Mouse (Mus musculus): ENCODE results near the gene Mllt1.
"Not testable (repeated sequence)": the region's sequence is repeated elsewhere in the genome, so short reads cannot be mapped to it uniquely, and the experiment has no call there.

Mllt1 gene

DNA sequence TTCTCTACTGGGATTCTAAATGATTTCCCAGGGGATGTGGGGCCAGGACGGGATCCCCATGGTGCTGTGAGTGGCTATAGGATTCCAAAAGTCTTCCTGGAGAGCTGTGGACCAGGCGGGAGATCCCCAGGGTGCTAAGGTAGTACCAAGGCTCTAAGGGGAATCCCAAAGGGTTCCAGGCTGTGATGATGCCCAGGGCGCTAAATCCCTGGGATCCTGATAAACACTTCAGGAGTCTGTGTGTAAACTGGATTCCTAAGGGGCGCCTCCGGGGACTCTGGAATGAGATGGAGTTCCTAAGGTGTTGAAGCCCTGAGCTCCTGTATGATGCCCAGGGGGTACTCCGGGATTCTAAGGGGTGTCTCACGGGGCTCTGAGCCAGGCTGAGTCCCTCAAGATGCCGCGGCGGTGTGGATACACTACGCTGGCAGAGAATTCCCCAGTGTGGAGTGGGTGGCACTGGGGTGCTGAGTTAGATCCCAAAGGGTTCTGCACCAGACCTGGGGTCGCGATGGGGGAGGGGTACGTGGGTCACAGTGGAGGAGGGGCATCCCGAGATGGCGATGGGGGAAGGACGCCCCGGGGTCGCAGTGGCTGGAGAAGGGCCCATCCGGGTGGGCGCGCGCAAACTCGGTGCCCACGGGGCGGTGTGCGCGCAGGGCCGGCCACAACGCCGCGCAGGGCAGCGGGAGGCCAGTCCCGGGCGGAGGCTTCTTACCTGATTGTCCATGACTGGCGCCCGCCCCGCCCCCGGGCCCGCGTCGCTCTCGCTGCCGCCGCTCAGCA lies 477 bp downstream of the Mllt1 start:
- DNase-seq (ENCODE audit: low spot score): peak; percentile 40

DNA sequence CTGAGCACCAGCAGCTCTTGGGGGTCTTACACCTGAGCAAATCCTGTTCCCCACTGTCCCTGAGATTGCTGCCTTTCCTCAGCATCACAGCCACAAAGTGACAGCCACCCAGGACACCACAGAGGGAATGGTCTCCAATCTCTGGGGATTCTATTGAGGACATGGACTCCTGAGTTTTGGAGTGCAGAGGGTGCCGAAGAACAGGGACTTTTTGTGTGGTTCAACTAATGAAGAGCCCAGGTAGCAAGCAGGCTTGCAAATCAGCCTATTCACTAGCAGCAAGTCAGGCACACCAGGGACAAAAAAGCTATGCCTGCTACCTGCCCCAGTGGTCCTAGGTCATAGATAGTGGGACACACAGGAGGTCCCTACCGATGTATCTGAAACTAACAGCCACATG lies 1.8 kb downstream of the Mllt1 start:
- DNase-seq (ENCODE audit: low spot score): no peak

DNA sequence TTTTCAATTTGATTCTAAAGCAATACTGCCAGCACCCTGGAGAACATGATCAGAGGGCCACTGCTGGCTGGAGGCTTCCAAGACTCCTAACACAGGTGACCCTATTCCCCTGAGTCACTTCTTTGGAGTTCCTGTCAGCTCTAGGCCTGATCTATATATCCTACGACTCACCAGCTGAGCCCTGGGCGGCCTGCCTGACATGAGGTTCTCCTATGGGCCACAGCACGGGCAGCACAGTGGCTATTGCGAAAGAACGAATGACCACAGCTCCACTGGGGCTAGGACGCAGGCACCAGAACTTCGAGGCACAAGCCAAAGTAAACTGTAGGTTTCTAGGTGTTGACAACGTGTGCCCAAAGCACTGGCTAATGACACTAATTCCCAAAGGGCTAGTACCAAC lies 5.2 kb downstream of the Mllt1 start:
- no peak for DNase-seq (ENCODE audit: low spot score)

DNA sequence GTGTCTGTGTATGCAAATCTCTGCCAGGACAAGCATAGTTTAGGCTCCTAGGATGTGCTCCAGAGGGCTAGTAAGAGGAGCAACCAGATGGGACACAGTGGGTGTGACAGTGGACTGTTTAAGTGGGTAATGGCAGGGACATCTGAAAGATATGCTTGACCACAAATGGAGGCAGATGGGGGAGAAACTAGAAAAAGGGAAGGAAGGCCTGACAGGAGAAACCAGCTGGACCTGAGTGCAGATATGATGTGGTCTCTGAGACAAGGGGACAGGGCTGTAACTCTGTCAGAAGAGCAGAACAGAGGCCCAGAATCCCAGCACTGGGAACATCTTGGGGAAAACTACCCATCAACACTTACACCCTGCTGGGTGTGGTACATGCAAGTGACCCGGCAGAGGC lies 5.7 kb downstream of the Mllt1 start:
- DNase-seq (ENCODE audit: low spot score): no peak

DNA sequence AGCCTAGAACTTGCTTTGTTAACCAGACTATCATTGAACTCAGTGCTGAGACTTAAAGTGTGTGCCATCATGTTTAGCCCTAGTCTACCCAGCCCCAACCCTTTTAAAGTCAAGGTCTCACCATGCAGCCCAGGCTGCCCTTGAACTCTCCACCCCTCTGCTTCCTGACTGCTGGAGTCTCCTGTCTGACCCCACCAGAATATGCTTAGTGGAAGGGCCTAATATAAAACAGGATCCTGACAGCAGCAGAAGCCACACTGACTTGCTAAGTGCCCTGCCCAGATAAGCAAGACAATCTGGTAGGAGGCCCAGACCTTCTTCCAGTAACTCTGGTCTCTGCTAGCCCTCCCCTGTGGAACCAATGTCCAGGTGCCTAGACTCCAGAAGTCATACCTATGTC lies 6.1 kb downstream of the Mllt1 start:
- DNase-seq (ENCODE audit: low spot score): no peak

DNA sequence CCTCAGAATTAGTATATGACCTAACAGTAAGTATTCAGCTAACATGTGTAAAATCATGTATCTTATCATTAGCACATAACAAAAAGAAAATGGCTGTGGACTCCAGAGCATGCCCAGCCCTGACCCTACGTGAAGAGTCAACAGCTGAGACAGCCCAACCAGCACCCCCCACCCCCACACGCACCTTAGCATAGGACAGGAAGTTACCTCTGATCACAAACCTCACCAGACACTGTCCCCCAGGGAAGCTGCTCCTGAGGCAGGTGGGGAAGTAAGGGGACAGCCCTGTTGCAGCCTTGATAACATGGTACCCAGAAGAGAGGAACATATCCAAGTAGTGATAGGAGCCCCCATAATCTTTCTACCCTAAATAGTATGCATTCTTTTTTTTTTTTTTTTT lies 9.2 kb downstream of the Mllt1 start:
- DNase-seq (ENCODE audit: low spot score): no peak

DNA sequence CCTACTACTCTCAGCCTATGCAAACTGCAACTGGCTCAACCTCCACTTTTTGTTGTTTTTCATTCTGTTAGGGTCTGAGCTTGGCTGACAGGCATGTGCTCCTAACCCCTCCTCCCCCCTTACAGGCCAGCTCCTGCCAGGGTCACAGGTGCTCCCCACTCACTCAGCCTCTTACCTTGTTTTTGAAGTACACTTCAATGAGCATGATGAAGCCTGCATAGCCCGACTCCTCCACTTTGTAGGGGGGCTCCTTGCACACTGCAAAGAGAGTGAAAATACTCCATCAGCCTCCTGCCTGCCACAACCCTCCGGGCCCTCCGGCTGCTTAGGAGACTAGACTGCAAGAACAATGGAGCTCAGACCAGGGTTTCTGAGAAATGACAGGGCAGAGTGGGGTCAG lies 15.5 kb downstream of the Mllt1 start:
- no peak for DNase-seq (ENCODE audit: low spot score)

DNA sequence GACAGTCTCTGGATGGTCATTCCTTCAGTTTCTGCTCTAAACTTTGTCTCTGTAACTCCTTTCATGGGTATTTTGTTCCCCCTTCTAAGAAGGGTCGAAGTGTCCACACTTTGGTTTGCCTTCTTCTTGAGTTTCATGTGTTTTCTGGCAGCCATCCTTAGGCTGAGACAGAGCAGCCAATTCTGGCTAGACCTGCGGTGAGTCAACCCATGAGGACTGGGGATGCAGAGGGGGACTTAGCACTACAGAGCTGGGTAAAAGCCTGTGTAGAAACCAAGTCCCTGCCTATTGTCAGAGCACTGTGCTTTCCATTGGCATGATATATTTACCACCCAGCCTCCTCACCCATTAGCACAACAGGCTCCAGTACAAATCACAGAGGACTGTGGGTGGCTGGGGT lies 18.0 kb downstream of the Mllt1 start:
- no peak for DNase-seq (ENCODE audit: low spot score)

DNA sequence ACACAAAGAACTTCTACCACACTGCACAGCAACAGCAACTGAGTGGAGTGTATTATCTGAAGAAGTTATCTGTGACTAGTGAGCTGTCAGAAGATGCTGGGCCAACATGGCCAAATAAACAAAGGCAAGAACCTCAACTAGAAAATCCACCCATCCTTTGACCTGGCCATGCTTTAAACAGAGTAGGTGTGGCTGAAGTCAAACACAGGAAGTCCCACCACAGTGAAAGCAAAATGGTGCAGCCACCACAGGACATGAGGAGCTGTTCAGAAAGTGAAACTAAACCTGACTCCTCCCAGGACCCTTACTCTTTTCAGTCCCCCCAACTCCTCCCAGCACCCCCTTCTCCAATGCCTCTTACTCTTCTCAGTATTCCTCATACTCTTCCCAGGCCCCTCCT lies 21.8 kb downstream of the Mllt1 start:
- no peak for DNase-seq (ENCODE audit: low spot score)

DNA sequence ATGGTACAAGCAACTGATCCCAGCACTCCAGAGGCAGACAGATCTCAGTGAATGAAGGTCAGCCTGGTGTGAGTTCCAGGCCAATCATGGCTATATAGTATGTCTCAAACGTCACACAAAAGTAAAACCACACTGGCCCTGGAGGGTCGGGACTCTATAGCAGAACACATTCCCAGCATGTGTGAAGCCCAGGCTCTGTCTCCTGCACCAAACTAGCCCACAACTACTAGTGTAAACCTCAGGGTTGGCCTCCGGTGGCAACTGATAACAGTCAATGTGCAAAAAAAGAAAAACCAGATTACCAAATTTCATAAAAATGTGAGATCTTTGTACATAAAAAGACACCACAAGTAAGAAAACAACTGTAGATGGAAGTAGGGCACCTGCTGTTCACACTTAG lies 22.2 kb downstream of the Mllt1 start:
- no peak for DNase-seq (ENCODE audit: low spot score)

DNA sequence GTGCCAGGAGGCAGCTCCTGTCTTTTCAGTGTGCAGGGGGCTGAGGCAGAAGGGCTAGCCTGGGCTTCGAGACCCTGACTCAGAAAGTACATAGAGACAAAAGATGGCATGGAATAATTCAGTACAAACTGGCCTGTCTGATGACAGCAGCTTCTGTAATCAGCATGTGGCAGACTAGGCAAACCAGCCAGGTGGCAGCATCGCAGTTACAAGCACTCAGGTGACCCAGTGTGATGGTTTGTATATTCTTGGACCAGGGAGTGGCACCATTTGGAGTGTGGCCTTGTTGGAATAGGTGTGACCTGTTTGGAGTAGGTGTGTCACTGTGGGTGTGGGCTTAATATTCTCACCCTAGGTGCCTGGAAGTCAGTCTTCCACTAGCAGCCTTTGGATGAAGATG lies 25.5 kb downstream of the Mllt1 start:
- not testable (repeated sequence) for DNase-seq (ENCODE audit: low spot score)

DNA sequence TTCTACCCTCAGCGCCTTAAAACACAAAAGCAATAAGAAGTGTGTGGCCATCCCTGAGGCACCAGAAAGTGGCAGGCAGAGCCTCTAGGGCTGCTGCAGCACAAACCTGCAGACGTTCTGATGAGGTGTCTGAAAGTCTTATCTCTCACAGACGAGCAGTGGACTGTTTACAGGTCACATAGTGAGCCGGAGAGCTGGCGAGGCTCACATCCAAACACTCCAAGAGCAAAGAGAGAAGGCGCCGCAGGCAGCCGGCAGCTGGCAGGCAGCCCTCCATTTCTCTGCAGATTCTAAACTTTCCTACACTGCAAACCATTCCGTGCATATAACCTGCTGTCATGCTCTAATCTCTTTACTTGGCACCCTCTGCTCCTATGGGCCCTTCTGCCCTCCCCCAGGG lies 27.3 kb downstream of the Mllt1 start:
- DNase-seq (ENCODE audit: low spot score): no peak

DNA sequence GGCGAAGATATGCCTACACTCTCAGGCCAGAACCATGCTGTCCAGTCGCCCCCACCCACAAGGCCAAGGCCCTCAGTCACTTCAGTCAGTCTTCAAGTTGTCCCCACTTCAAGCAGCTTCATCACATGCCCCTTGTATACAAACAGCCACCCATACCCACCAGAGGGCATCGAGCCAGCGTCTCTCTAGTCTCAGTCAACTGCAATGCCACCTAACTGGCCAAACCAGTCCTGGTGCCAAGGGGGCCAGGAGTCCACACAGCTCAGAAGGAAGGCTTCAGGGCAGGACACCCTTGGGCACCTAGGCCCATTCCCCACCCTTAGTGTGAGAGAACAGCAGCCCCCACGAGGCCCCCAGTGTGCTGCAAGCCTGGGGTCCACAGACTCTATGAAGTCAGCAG lies 28.1 kb downstream of the Mllt1 start:
- no peak for DNase-seq (ENCODE audit: low spot score)

DNA sequence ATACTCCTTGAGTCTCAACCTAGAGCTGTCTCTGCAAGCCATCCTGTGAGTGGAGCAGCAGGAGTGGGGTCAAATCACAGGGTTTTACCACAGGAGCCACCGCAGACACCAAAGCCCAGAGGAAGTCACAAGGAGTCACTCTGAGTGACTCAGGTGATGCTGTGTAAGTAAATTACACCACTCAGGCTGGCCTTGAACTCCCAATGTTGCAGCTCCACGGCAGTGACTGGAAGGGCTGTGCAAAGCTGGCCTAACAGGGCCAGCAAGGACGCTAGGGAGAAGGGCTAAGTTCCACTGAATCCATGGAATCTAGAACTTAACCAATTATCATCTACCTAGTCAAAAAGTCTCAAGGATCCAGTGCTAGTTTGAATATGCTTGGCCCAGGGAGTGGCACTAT lies 29.0 kb downstream of the Mllt1 start:
- no peak for DNase-seq (ENCODE audit: low spot score)

DNA sequence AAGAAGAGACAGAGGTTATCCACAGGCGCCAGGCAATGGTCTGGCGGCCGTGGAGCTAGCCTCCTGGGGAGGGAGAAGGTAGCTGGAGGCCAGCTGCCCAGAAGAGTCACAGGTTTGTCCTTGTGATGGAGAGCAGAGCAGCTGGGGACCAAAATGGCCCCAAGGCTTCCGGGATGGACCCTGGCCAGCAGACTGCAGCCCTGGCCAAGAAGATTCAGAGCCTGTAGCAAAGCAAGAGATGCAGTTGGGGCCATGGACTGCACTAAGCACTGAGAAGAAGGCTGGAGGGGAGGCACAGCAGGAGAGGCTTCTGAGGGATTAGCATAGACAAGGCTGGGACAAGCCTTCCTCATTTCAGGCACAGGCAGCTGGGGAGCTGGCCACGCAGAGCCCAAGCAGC lies 32.5 kb downstream of the Mllt1 start:
- DNase-seq (ENCODE audit: low spot score): no peak

DNA sequence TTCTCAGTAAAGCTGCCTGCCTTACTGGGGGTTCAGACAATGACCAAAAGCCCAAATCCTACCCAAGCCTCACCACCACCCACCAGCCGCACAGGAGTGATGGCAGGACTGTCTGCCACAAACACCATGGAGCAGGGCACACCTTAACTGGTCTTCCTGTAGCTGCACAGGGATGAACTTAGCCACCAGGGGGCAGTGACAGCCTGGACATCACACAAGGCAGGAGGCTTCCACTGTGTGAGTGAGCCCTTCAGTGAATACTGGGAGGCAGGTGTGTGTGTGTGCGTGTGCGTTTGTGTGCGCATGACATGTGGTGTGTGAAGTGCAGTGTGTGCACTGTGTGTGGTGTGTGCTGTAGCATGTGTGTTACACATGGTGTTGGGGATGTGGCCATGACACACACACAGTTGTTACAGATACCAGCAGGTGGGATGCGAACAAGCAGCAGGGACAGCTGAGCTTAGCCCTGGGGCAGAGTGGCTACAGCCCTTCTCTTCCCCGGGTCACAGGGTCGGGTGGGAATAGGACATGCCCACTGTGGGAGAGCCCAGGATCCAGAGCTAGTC lies 37.5 kb downstream of the Mllt1 start:
- peak; percentile 87 for DNase-seq (ENCODE audit: low spot score)

DNA sequence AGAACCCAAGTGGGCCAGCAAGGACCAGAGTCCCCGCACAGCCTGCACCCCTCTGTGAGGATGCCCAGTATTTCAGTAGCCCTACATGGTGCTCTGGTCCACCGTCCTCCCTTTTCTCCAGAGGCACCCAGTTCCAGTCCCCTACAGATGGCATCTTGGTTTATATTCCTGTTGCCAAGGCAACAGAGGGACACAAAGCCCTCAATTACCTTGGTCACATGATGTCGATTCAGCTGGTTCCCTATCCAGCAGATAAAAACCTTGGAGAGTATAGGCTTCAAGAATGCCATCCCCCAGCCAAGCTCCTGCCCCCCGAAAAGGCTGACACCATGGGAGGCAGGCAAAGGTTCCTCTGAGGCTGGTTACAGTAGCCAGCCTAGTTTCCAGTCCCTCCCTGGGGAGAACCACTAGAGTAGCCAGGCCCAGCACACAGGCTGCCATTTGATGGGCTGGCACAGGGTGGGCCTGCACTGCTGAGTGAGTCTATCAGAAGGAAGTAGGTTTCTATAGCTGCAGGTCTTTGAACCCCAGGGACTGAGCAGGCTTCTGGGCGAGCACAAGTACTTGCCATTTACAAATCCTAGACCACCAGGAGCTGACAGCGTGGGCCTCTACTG lies 38.6 kb downstream of the Mllt1 start:
- DNase-seq (ENCODE audit: low spot score): peak; percentile 74

DNA sequence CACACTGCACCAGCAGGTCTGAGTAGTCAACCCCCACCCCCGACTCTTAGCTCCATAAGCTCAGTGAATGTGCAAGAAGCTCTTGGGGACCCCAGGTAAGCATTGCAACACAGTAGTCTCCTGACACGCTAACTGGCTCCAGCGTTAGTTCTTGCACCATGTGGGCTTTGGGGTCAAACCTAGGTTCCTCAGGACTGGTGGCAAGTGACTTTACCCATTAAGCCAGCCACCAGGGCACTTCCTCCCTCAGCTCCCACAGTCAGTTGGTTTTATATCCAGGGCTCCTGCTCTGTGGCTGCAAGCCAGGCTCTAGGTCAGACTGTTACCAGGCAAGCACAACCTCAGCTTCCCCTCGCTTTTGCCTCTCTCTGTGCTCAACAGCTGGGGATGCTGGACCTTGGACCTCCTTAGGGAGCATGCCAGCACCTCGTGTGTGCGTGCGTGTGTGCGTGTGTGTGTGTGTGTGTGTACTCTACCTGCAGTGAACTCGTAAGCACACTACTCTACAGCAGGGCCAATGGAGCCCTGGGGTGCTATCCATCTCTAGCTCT lies 39.8 kb downstream of the Mllt1 start:
- DNase-seq (ENCODE audit: low spot score): no peak

DNA sequence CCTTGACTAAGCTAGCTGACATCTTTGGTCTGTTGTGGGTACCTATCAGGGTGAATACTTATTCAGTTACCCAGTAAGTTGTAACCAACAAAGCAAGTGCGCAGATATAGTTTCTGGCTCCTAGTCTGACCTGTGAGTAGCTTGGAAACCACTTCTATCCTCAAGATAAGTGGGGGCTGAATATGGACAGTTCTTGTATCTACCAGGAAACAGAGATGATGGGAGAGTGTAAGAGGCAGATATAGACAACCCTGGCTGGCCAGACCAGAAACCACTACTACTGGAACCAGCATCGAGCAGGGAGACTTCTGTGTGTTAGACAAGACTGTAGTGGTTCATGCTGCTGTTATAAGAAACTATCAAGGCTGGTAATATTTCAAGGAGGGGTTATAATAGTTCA lies 45.2 kb downstream of the Mllt1 start:
- no peak for DNase-seq (ENCODE audit: low spot score)

DNA sequence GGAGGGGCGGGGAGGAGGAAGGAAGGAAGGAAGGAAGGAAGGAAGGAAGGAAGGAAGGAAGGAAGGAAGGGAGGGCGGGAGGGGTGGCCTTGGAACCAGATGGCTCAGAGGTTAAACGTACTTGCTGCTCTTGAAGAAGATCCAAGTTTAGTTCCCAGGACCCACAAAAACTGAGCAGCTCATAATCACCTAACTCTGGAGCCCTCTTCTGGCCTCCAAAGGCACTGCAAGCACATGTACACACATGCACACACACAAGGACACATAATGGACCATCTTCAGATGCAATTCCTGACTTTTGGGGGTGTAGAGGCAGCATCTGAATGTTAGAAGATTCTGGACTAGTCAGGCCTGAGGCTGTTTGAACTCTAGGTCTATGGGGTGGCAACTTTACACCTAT lies 47.2 kb downstream of the Mllt1 start:
- DNase-seq (ENCODE audit: low spot score): no peak

DNA sequence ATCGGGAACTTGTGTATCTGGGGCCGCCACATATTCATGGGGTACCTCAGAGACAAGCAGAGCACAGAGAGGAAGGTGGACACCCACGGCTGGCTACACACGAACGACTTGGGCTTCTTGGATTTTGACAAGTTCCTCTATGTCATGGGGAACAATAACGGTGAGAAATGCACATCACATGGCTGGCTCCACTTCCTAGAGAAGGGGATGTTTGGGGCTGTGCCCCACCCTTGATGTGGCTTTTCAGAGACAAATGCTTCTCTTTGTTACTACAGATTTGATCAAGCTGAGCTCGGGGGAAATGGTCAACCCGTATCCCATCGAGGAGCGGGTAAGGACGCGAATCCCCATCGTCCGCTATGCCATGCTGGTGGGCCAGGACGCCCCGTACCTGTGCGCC lies 50.4 kb downstream of the Mllt1 start:
- no peak for DNase-seq (ENCODE audit: low spot score)

DNA sequence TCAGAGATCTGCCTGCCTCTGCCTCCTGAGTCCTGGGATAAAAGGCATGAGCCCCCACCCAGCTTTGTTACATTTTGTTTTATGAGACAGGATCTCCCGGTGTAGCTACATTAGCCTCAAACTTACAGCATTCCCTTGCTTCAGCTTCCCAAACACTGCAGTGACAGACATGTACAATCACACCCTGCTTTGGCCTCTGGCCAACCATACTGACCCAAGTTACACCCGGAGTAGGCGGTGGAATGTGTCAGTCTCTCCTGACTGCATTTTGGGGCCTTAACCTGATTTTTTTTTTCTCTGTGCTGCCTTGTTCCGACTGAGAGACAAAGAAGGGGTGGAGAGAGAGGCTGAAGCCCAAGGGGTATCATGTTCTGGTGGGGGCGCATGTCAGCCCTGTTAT lies 50.9 kb downstream of the Mllt1 start:
- DNase-seq (ENCODE audit: low spot score): no peak

DNA sequence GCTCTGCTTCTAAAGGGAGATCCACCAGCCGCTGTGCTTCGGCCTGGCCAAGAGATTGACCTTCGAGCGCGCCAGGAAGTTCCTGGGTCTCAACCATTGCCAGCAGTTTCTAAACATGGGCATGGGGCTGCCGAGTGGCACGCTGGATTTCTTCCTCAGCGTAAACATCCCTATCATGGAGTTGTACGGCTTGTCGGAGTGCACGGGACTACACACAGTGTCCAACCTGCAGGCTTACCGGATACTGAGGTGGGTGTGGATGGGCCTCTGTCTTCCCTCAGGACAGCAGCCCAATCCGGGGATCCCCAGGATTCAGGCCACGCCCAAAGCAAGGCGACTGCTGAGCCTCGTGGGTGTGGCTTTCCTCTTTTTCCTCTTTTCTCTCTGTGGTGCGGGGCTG lies 51.6 kb downstream of the Mllt1 start:
- DNase-seq (ENCODE audit: low spot score): no peak

DNA sequence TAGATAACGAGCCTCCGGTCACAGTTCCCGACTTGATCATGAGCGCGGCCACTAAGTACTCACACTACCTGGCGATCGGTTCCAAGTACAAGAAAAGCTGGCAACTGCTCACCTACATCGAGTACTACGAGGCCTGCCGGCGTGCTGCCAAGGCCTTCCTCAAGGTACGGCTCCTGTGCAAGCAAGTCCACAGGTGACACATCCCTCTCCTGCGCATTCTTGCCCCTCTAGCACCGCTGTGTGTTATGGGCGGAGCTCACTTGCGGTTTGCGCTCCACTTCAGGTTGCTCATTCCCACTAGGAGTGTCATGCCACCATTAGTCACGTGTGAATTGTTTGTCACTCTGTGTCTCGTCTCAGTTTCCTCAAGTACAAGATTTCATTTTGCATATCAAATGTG lies 57.8 kb downstream of the Mllt1 start:
- no peak for DNase-seq (ENCODE audit: low spot score)
